Mouse (Mus musculus): Measurements from ENCODE around the gene Rasgrp3. TPM values are rescaled to one million over a fixed set of nuclear protein-coding genes. Genes with fewer than 3 reads are reported as not detected.

Rasgrp3 gene
- 24.2 TPM for polyA plus RNA-seq (2021)

GRCm38 (mm10) chr17:75435599-75435998, at the start of gene Rasgrp3:
Gene Rasgrp3 (plus strand): TSS chr17:75435896.
- POLR2A ChIA-PET, result no interaction called here
- in situ Hi-C loops (cut with MboI; ENCODE audit: low pct_unique_long_range_greater_than_20kb), result no loop called here
- ATAC-seq (no peak), DNase-seq (ENCODE audit: low read depth, low spot score) (no peak)
- no peaks in the 10 kb centered on the region for H3K27me3 ChIP-seq
- TF ChIP-seq CTCF (IDR thresholded peaks at IDR 0.05), result no peak
- CTCF ChIA-PET, result interaction anchor here (1.4 to 2.8 kb wide), 2 partner anchors 13 to 18 kb away, joined by 3 to 10 read pairs; no protein-coding TSS in a partner anchor

GRCm38 (mm10) chr17:75388402-75388801, 47.3 kb upstream of the Rasgrp3 start:
- POLR2A ChIA-PET, result no interaction called here
- no peak for ATAC-seq
- in situ Hi-C loops (cut with MboI; ENCODE audit: low pct_unique_long_range_greater_than_20kb), result no loop called here
- CTCF ChIA-PET, result interaction anchor here (0.8 to 2.2 kb wide), 5 partner anchors 10 to 45 kb away, joined by 3 to 9 read pairs (median 4); no protein-coding TSS in a partner anchor
- no peak for DNase-seq (ENCODE audit: low read depth, low spot score)
- TF ChIP-seq CTCF (IDR thresholded peaks at IDR 0.05), result peak; percentile 25
- H3K27me3 ChIP-seq, result no peaks in the 10 kb centered on the region

GRCm38 (mm10) chr17:75390142-75390541, 45.6 kb upstream of the Rasgrp3 start:
- POLR2A ChIA-PET, result no interaction called here
- CTCF ChIA-PET, result interaction anchor here (1.2 to 1.6 kb wide), 2 partner anchors 18 to 20 kb away, joined by 3 to 4 read pairs; no protein-coding TSS in a partner anchor
- ATAC-seq (no peak), DNase-seq (ENCODE audit: low read depth, low spot score) (no peak)
- in situ Hi-C loops (cut with MboI; ENCODE audit: low pct_unique_long_range_greater_than_20kb), result no loop called here
- TF ChIP-seq CTCF (IDR thresholded peaks at IDR 0.05), result no peak
- no peaks in the 10 kb centered on the region for H3K27me3 ChIP-seq

- ChIA-PET POLR2A (interaction anchor here (0.7 kb wide), 1 partner anchor 217 kb away, joined by 3 read pairs; no protein-coding TSS in a partner anchor), CTCF (interaction anchor here (1.6 kb wide), 1 partner anchor 21 kb away, joined by 4 read pairs; no protein-coding TSS in a partner anchor)
- DNase-seq (ENCODE audit: low read depth, low spot score) (no peak), ATAC-seq (no peak)
- in situ Hi-C loops (cut with MboI; ENCODE audit: low pct_unique_long_range_greater_than_20kb), result no loop called here
- no peaks in the 10 kb centered on the region for H3K27me3 ChIP-seq
- no peak for TF ChIP-seq CTCF (IDR thresholded peaks at IDR 0.05)
Observed at GRCm38 (mm10) chr17:75391429-75392192, 44.1 kb upstream of the Rasgrp3 start.

GRCm38 (mm10) chr17:75406405-75406804, 29.3 kb upstream of the Rasgrp3 start:
- no peaks in the 10 kb centered on the region for H3K27me3 ChIP-seq
- ChIA-PET POLR2A (no interaction called here), CTCF (interaction anchor here (0.7 to 1.3 kb wide), 6 partner anchors 8 to 131 kb away, joined by 3 to 5 read pairs (median 3); no protein-coding TSS in a partner anchor)
- in situ Hi-C loops (cut with MboI; ENCODE audit: low pct_unique_long_range_greater_than_20kb), result no loop called here
- ATAC-seq (peak; percentile 44), DNase-seq (ENCODE audit: low read depth, low spot score) (peak; percentile 1)
- peak; percentile 66 for TF ChIP-seq CTCF (IDR thresholded peaks at IDR 0.05)

GRCm38 (mm10) chr17:75416861-75417260, 18.8 kb upstream of the Rasgrp3 start:
- no peaks in the 10 kb centered on the region for H3K27me3 ChIP-seq
- POLR2A ChIA-PET, result no interaction called here
- no peak for TF ChIP-seq CTCF (IDR thresholded peaks at IDR 0.05)
- CTCF ChIA-PET, result interaction anchor here (1.0 kb wide), 2 partner anchors 10 to 19 kb away, joined by 3 read pairs; partner anchors contain the start of gene Rasgrp3
- in situ Hi-C loops (cut with MboI; ENCODE audit: low pct_unique_long_range_greater_than_20kb), result no loop called here
- ATAC-seq (no peak), DNase-seq (ENCODE audit: low read depth, low spot score) (no peak)

GRCm38 (mm10) chr17:75434152-75434551, 1.5 kb upstream of the Rasgrp3 start:
- TF ChIP-seq CTCF (IDR thresholded peaks at IDR 0.05), result no peak
- ChIA-PET CTCF (interaction anchor here (1.0 to 1.1 kb wide), 2 partner anchors 19 to 46 kb away, joined by 3 to 4 read pairs; no protein-coding TSS in a partner anchor), POLR2A (no interaction called here)
- in situ Hi-C loops (cut with MboI; ENCODE audit: low pct_unique_long_range_greater_than_20kb), result no loop called here
- no peak for DNase-seq (ENCODE audit: low read depth, low spot score)
- no peak for ATAC-seq
- H3K27me3 ChIP-seq, result no peaks in the 10 kb centered on the region

- in situ Hi-C loops (cut with MboI; ENCODE audit: low pct_unique_long_range_greater_than_20kb), result no loop called here
- ChIA-PET CTCF (no interaction called here), POLR2A (no interaction called here)
- no peak for TF ChIP-seq CTCF (IDR thresholded peaks at IDR 0.05)
- DNase-seq (ENCODE audit: low read depth, low spot score) (no peak), ATAC-seq (no peak)
- H3K27me3 ChIP-seq, result no peaks in the 10 kb centered on the region
Observed at GRCm38 (mm10) chr17:75434871-75435270, 825 bp upstream of the Rasgrp3 start.

- TF ChIP-seq CTCF (IDR thresholded peaks at IDR 0.05), result no peak
- ChIA-PET POLR2A (no interaction called here), CTCF (interaction anchor here (1.4 to 2.8 kb wide), 2 partner anchors 14 to 19 kb away, joined by 3 to 10 read pairs; no protein-coding TSS in a partner anchor)
- DNase-seq (ENCODE audit: low read depth, low spot score) (no peak), ATAC-seq (no peak)
- in situ Hi-C loops (cut with MboI; ENCODE audit: low pct_unique_long_range_greater_than_20kb), result no loop called here
- H3K27me3 ChIP-seq, result no peaks in the 10 kb centered on the region
Observed at GRCm38 (mm10) chr17:75436095-75436494, 399 bp downstream of the Rasgrp3 start.

GRCm38 (mm10) chr17:75436819-75437218, 1.1 kb downstream of the Rasgrp3 start:
- ChIA-PET POLR2A (no interaction called here), CTCF (interaction anchor here (0.8 to 2.8 kb wide), 2 partner anchors 14 to 41 kb away, joined by 3 to 10 read pairs; no protein-coding TSS in a partner anchor)
- no peak for TF ChIP-seq CTCF (IDR thresholded peaks at IDR 0.05)
- in situ Hi-C loops (cut with MboI; ENCODE audit: low pct_unique_long_range_greater_than_20kb), result no loop called here
- H3K27me3 ChIP-seq, result no peaks in the 10 kb centered on the region
- no peak for DNase-seq (ENCODE audit: low read depth, low spot score)
- ATAC-seq, result no peak

GRCm38 (mm10) chr17:75437239-75437750, 1.6 kb downstream of the Rasgrp3 start:
- in situ Hi-C loops (cut with MboI; ENCODE audit: low pct_unique_long_range_greater_than_20kb), result no loop called here
- DNase-seq (ENCODE audit: low read depth, low spot score) (no peak), ATAC-seq (no peak)
- TF ChIP-seq CTCF (IDR thresholded peaks at IDR 0.05), result no peak
- no peaks in the 10 kb centered on the region for H3K27me3 ChIP-seq
- ChIA-PET CTCF (interaction anchor here (0.8 to 2.8 kb wide), 2 partner anchors 15 to 40 kb away, joined by 3 to 10 read pairs; no protein-coding TSS in a partner anchor), POLR2A (no interaction called here)
